Mouse (Mus musculus): ENCODE results near the gene Sult6b2.

DNA sequence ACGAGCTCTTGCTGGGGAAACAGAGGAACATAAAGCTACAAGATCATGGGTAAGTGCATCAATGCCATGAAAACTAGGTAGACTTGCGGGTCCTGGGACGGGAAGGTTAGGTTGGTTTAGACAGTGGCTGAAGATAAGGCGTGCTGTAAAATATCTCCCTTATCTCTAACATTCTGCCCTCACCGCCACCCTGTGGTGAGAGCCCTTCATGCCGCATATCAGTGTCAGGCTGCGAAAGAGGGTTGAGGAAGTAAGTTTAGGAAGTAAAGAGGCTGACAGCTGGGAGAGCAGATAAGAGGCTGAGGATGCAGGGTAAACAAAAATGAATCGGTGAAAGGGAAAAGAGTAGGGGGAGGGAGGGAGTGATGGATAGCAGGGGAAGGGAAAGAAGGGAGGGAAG lies 26.9 kb upstream of the Sult6b2 start:
- TF ChIP-seq EP300 (IDR thresholded peaks at IDR 0.05; ENCODE audit: insufficient read depth, low read depth, low read length) (no peak), CTCF (IDR thresholded peaks at IDR 0.05; ENCODE audit: low read depth, low read length) (no peak), POLR2A (IDR thresholded peaks at IDR 0.05; ENCODE audit: insufficient read depth, low read length) (no peak)
